Mouse (Mus musculus) neural tube, embryonic 11.5 days (tissue): ENCODE data around the gene Mgea5. TPM values are rescaled to one million over a fixed set of nuclear protein-coding genes. Genes with fewer than 3 reads are reported as not detected.
A peak's percentile ranks its signal among the peaks of the same experiment; 100 is the strongest.

Experiments
- ATAC-seq: fragments of 200-750 bp; cut with Nextera tagmentation; 2 replicates; pipeline ENCODE4 v1.8.0; 2017; ENCODE audit warnings: moderate number of reproducible peaks, mild to moderate bottlenecking, moderate TSS enrichment, moderate library complexity; ENCODE audit not compliant: insufficient read depth, low FRiP score, low TSS enrichment
- DNase-seq: peaks from one replicate; pipeline ENCODE4 v3.0.0-alpha.2; 2015; ENCODE audit warnings: low spot score
- H3K27ac ChIP-seq: fragments of 300-500 bp; sonication (generic); 2 replicates; pipeline ENCODE4 v1.5.1; 2014; ENCODE audit warnings: low read depth, mild to moderate bottlenecking, low read length
- H3K27me3 ChIP-seq: fragments of 300-500 bp; sonication (generic); 2 replicates; pipeline ENCODE4 v1.6.1; 2014; ENCODE audit warnings: mild to moderate bottlenecking, low read length, mixed read lengths; ENCODE audit not compliant: control insufficient read depth, insufficient read depth
- H3K36me3 ChIP-seq: fragments of 300-500 bp; sonication (generic); 2 replicates; pipeline ENCODE4 v1.6.1; 2014; ENCODE audit warnings: mild to moderate bottlenecking, low read length, moderate library complexity, mixed read lengths; ENCODE audit not compliant: control insufficient read depth, insufficient read depth
- H3K4me1 ChIP-seq: fragments of 300-500 bp; sonication (generic); 2 replicates; pipeline ENCODE4 v1.6.1; 2014; ENCODE audit warnings: low read length, mixed read lengths; ENCODE audit not compliant: control insufficient read depth, insufficient read depth
- H3K4me2 ChIP-seq: fragments of 300-500 bp; sonication (generic); 2 replicates; pipeline ENCODE4 v1.6.1; 2014; ENCODE audit warnings: low read depth, mild to moderate bottlenecking, moderate library complexity
- H3K4me3 ChIP-seq: fragments of 300-500 bp; sonication (generic); 2 replicates; pipeline ENCODE4 v1.5.1; 2014; ENCODE audit warnings: low read depth, low read length
- H3K9ac ChIP-seq: fragments of 300-500 bp; sonication (generic); 2 replicates; pipeline ENCODE4 v1.6.1; 2014; ENCODE audit warnings: mild to moderate bottlenecking, low read length
- H3K9me3 ChIP-seq: fragments of 300-500 bp; sonication (generic); 2 replicates; pipeline ENCODE4 v1.6.1; 2016; ENCODE audit warnings: low read length; ENCODE audit not compliant: control insufficient read depth
- WGBS: fragments of 180-500 bp; shearing (Covaris S2); extraction: QIAGEN DNeasy Blood & Tissue Kit; methylation state at CpG from one replicate; pipeline ENCODE4 v1.1.7; 2014; 5-methylcytosine and 5-hydroxymethylcytosine counted together
- polyA plus RNA-seq: library from polyadenylated mRNA; unstranded; fragments of >200 nt; fragmentation: Nextera tagmentation; extraction: Ambion mirVana; gene quantifications from 2 replicates; pipeline ENCODE4 v1.2.1, GENCODE M21; 2014

The Mgea5 gene
- polyA plus RNA-seq, 1 experiment from 2014 or later: 65.8 TPM

DNA sequence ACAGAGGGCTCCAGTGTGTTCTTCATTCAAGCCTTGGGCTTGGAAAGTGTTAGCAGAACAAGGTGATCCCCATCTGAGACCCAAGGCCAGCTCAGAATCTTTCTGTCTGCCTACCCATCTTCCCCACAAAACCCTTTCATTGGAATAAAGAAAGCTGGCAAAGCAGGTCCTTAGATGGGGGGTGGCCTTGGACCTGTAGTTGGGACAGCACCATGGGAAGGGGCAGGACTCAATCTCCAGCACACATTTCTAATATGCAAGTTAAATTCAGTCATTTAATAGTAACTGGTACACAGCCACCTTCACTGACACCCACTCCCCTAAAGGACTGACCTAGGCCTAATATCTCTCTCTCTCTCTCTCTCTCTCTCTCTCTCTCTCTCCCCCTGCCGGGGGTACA, 47.4 kb downstream of the Mgea5 start:
- WGBS: 50% methylated on average over 1 of the region's 1 CpGs
- Histone ChIP-seq H3K4me1 (peaks cover 11% of the 10 kb centered on the region), H3K4me3 (no peak overlapping the region), H3K9me3 (no peaks in the 10 kb centered on the region), H3K4me2 (no peak overlapping the region), H3K9ac (no peak overlapping the region), H3K27me3 (peaks cover 99% of the 10 kb centered on the region), H3K36me3 (no peaks in the 10 kb centered on the region), H3K27ac (no peak overlapping the region)
- DNase-seq (no peak), ATAC-seq (no peak)

DNA sequence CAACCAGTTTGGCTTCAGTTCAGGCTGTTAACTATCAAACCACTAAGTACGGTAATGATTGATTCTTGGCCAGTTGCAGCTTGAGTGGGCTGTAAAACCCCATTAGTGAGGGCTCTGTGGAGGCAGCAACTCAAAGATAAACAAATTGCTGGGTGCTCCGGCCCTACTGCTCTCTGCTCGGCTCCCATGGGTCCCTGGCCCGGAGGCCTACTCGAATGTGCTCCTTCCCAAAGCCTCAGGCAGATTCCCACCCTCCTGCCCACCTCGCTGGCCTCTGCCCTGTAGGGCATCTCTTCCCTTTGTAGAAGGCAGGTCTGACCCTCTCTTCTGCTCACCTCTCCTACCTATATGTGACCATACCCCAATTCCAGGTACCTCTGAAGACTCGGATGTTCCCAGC, 48.9 kb downstream of the Mgea5 start:
- Histone ChIP-seq H3K9ac (no peak overlapping the region), H3K36me3 (no peaks in the 10 kb centered on the region), H3K4me3 (no peak overlapping the region), H3K4me1 (peaks cover 11% of the 10 kb centered on the region), H3K27ac (no peak overlapping the region), H3K27me3 (peaks cover 99% of the 10 kb centered on the region), H3K9me3 (no peaks in the 10 kb centered on the region), H3K4me2 (no peak overlapping the region)
- DNase-seq: peak; percentile 10
- ATAC-seq: no peak
- WGBS: 8% methylated on average over 7 of the region's 7 CpGs

DNA sequence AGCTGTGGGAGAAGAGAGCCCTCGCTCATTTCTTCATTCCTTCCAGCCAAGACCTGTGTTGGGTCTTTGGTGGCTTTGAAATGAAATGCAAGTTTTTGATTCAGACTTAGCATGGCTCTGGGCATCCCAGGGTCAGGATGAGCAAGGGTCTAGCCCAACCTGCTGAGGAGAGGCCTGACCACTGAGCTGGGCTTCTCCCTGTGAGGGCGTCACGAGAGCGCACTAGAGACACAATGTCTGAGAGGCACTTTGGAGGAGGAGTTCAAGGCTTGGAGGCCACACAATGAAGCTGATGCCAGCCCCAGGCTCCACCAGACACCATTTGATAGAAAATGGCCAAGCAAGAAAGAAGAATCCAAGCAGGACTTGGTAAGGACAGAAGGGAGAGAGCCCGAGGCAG, 49.4 kb downstream of the Mgea5 start:
- H3K27ac ChIP-seq: no peak overlapping the region
- DNase-seq: peak; percentile 8
- peaks cover 93% of the 10 kb centered on the region for H3K27me3 ChIP-seq
- no peaks in the 10 kb centered on the region for H3K9me3 ChIP-seq
- H3K4me2 ChIP-seq: no peak overlapping the region
- peaks cover 11% of the 10 kb centered on the region for H3K4me1 ChIP-seq
- no peak overlapping the region for H3K9ac ChIP-seq
- 49% methylated on average over 5 of the region's 5 CpGs for WGBS
- no peak overlapping the region for H3K4me3 ChIP-seq
- no peak for ATAC-seq
- no peaks in the 10 kb centered on the region for H3K36me3 ChIP-seq

DNA sequence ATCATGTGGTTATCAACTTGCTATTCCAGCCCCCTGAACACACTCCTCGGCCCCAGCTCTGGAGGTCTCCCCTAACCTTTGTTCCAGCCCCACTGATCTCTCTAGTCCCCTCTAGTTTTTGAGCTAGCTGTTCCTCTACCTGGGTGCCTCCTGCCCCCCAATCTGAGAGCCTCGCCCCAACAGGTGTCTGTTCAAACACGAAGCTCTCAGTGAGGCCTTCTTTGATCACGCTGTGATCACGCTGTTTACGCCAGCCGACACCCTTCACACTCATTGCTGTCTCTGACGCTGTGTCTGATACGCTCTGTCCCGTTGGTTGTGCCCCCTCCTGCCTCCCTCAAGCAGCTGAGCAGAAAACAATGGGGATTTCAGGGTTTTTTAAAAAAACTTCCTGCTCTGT, 50.1 kb downstream of the Mgea5 start:
- ATAC-seq: no peak
- peak; percentile 9 for DNase-seq
- no peak overlapping the region for H3K4me2 ChIP-seq
- peaks cover 87% of the 10 kb centered on the region for H3K27me3 ChIP-seq
- no peak overlapping the region for H3K4me3 ChIP-seq
- H3K27ac ChIP-seq: no peak overlapping the region
- peaks cover 11% of the 10 kb centered on the region for H3K4me1 ChIP-seq
- no peak overlapping the region for H3K9ac ChIP-seq
- no peaks in the 10 kb centered on the region for H3K36me3 ChIP-seq
- H3K9me3 ChIP-seq: no peaks in the 10 kb centered on the region
- WGBS: 7% methylated on average over 10 of the region's 10 CpGs

DNA sequence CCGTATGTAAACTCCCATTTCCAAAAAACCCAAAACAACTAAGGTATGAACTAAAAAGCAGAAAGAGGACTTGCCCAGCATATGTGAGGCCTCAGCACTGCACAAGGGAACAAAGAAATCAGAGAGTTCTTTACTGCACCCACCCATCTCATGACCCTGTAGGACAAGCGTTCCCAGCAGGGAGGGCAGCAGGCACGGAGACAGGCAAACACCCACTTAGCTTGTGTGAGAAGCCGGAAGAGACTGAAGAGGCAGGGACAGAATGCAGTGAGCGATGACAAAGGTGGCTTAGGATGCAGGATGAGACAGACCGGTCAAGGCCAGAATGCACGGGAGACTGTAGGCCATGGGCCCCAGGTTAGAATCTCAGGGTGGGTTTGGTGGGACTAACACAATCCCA, 52.0 kb downstream of the Mgea5 start:
- DNase-seq: no peak
- Histone ChIP-seq H3K27ac (no peak overlapping the region), H3K4me3 (no peak overlapping the region), H3K9ac (no peak overlapping the region), H3K9me3 (no peaks in the 10 kb centered on the region), H3K36me3 (no peaks in the 10 kb centered on the region), H3K27me3 (peaks cover 72% of the 10 kb centered on the region), H3K4me1 (no peaks in the 10 kb centered on the region), H3K4me2 (no peak overlapping the region)
- 81% methylated on average over 7 of the region's 7 CpGs for WGBS
- ATAC-seq: no peak

DNA sequence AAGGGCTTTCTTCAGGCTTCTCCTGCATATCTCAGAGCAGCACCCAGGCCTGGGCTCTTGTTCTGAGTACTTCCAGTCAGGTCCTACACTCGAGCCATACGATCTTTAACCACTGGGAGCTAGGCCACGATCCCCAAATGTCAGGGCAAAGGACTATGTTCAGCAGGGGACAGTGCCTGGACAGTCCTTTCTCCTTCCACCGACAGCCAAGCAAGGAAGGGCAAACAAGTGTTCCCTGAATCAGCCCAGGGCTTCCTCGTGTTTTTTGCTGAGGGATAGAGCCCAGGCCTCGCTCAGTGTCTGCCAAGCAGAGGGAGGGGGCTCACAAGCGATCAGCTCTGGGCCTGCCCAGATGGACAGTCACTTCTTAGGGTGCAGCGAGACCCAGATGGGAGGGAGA, 53.6 kb downstream of the Mgea5 start:
- Histone ChIP-seq H3K9ac (no peak overlapping the region), H3K36me3 (no peaks in the 10 kb centered on the region), H3K9me3 (no peaks in the 10 kb centered on the region), H3K27me3 (peaks cover 57% of the 10 kb centered on the region), H3K4me3 (no peak overlapping the region), H3K4me2 (no peak overlapping the region), H3K4me1 (no peaks in the 10 kb centered on the region), H3K27ac (no peak overlapping the region)
- WGBS: 71% methylated on average over 8 of the region's 8 CpGs
- DNase-seq: peak; percentile 5
- no peak for ATAC-seq

- Histone ChIP-seq H3K27me3 (peaks cover 33% of the 10 kb centered on the region), H3K9ac (no peak overlapping the region), H3K27ac (no peak overlapping the region), H3K9me3 (no peaks in the 10 kb centered on the region), H3K36me3 (no peaks in the 10 kb centered on the region), H3K4me3 (no peak overlapping the region), H3K4me2 (no peak overlapping the region), H3K4me1 (no peaks in the 10 kb centered on the region)
- WGBS: 80% methylated on average over 10 of the region's 10 CpGs
- DNase-seq: no peak
- no peak for ATAC-seq
Observed at GRCm38 (mm10) chr19:45727231-45727630, 56.4 kb downstream of the Mgea5 start.

- Histone ChIP-seq H3K4me2 (no peak overlapping the region), H3K4me1 (no peaks in the 10 kb centered on the region), H3K27me3 (peaks cover 19% of the 10 kb centered on the region), H3K27ac (no peak overlapping the region), H3K9ac (no peak overlapping the region), H3K4me3 (no peak overlapping the region), H3K9me3 (no peaks in the 10 kb centered on the region), H3K36me3 (no peaks in the 10 kb centered on the region)
- WGBS: 19% methylated on average over 14 of the region's 14 CpGs
- DNase-seq: peak; percentile 46
- no peak for ATAC-seq
Observed at GRCm38 (mm10) chr19:45725677-45726277, 57.9 kb downstream of the Mgea5 start.

- H3K4me1 ChIP-seq: no peaks in the 10 kb centered on the region
- WGBS: 75% methylated on average over 5 of the region's 5 CpGs
- no peak overlapping the region for H3K4me2 ChIP-seq
- ATAC-seq: no peak
- DNase-seq: no peak
- no peak overlapping the region for H3K27ac ChIP-seq
- H3K4me3 ChIP-seq: no peak overlapping the region
- H3K36me3 ChIP-seq: no peaks in the 10 kb centered on the region
- H3K9ac ChIP-seq: no peak overlapping the region
- H3K27me3 ChIP-seq: peaks cover 5% of the 10 kb centered on the region
- no peaks in the 10 kb centered on the region for H3K9me3 ChIP-seq
Observed at GRCm38 (mm10) chr19:45722188-45722587, 61.4 kb downstream of the Mgea5 start.
